Mouse (Mus musculus) C2C12 (cell line): ENCODE measurements around the gene Gabarap.

Experiments used
- CEBPB ChIP-seq: IDR thresholded peaks from one replicate; pipeline ENCODE4 v1.6.1; 2011; ENCODE audit warnings: low read depth, mild to moderate bottlenecking, control low read depth, moderate library complexity
- CTCF ChIP-seq: IDR thresholded peaks from one replicate; pipeline ENCODE4 v1.5.1; 2011; ENCODE audit not compliant: control insufficient read depth, insufficient read depth, insufficient read length
- MAX ChIP-seq: IDR thresholded peaks from one replicate; pipeline ENCODE4 v1.6.1; 2011; ENCODE audit warnings: mild to moderate bottlenecking, control low read depth
- MYOD1 ChIP-seq: IDR thresholded peaks from one replicate; pipeline ENCODE4 v1.6.1; 2011; ENCODE audit warnings: low read depth; ENCODE audit not compliant: control insufficient read depth, insufficient read length
- MYOG ChIP-seq: IDR thresholded peaks from one replicate; pipeline ENCODE4 v1.6.1; 2011; ENCODE audit not compliant: control insufficient read depth, insufficient read length; ENCODE audit errors: extremely low read depth
- USF1 ChIP-seq: IDR thresholded peaks from one replicate; pipeline ENCODE4 v1.6.1; 2011; ENCODE audit warnings: low read depth, mild to moderate bottlenecking, control low read depth, moderate library complexity

- TF ChIP-seq CTCF = no peak
- TF ChIP-seq MAX = peak; percentile 46
- no peak for TF ChIP-seq USF1
- TF ChIP-seq CEBPB = no peak
- no peak for TF ChIP-seq MYOD1
- no peak for TF ChIP-seq MYOG
Observed at GRCm38 (mm10) chr11:70021264-70022132, 30.6 kb downstream of the Gabarap start.
